Mouse (Mus musculus) liver, embryonic 15.5 days (tissue): ENCODE data around the gene Olfr1120. TPM values are rescaled to one million over a fixed set of nuclear protein-coding genes. Genes with fewer than 3 reads are reported as not detected.
"Not testable (repeated sequence)": the region's sequence is repeated elsewhere in the genome, so short reads cannot be mapped to it uniquely, and the experiment has no call there.

Experiments
- ATAC-seq: fragments of 200-750 bp; cut with Nextera tagmentation; 2 replicates; pipeline ENCODE4 v1.8.0; 2017; ENCODE audit warnings: moderate number of reproducible peaks, mild to moderate bottlenecking, moderate library complexity; ENCODE audit not compliant: insufficient read depth
- H3K27ac ChIP-seq: fragments of 300-500 bp; sonication (generic); replicated peaks from 2 replicates; pipeline ENCODE4 v1.5.1; 2015; ENCODE audit warnings: mild to moderate bottlenecking, inconsistent platforms
- H3K27me3 ChIP-seq: fragments of 300-500 bp; sonication (generic); 2 replicates; pipeline ENCODE4 v1.6.1; 2015; ENCODE audit warnings: mild to moderate bottlenecking, inconsistent platforms
- H3K36me3 ChIP-seq: fragments of 300-500 bp; sonication (generic); replicated peaks from 2 replicates; pipeline ENCODE4 v1.6.1; 2015; ENCODE audit warnings: moderate library complexity, mild to moderate bottlenecking, inconsistent platforms
- H3K4me1 ChIP-seq: fragments of 300-500 bp; sonication (generic); replicated peaks from 2 replicates; pipeline ENCODE4 v1.6.1; 2015; ENCODE audit warnings: inconsistent platforms
- H3K4me2 ChIP-seq: fragments of 300-500 bp; sonication (generic); 2 replicates; pipeline ENCODE4 v1.6.1; 2015; ENCODE audit warnings: moderate library complexity, mild to moderate bottlenecking, inconsistent platforms
- H3K4me3 ChIP-seq: fragments of 300-500 bp; sonication (generic); replicated peaks from 2 replicates; pipeline ENCODE4 v1.5.1; 2015; ENCODE audit warnings: mild to moderate bottlenecking, inconsistent platforms
- H3K9ac ChIP-seq: fragments of 300-500 bp; sonication (generic); 2 replicates; pipeline ENCODE4 v1.6.1; 2015; ENCODE audit warnings: moderate library complexity, mild to moderate bottlenecking, inconsistent platforms
- H3K9me3 ChIP-seq: fragments of 300-500 bp; sonication (generic); replicated peaks from 2 replicates; pipeline ENCODE4 v1.6.1; 2016; ENCODE audit warnings: inconsistent platforms
- WGBS: fragments of 180-500 bp; shearing (Covaris S2); methylation state at CpG from one replicate; pipeline ENCODE4 v1.1.7; 2015; ENCODE audit warnings: mixed read lengths; ENCODE audit not compliant: insufficient replicate concordance; 5-methylcytosine and 5-hydroxymethylcytosine counted together
- polyA plus RNA-seq: library from polyadenylated mRNA; unstranded; fragments of >200 nt; fragmentation: Nextera tagmentation; extraction: Ambion mirVana; gene quantifications from 2 replicates; pipeline ENCODE4 v1.2.1, GENCODE M21; 2015

Olfr1120 gene
- not detected in 2 replicates for polyA plus RNA-seq

DNA sequence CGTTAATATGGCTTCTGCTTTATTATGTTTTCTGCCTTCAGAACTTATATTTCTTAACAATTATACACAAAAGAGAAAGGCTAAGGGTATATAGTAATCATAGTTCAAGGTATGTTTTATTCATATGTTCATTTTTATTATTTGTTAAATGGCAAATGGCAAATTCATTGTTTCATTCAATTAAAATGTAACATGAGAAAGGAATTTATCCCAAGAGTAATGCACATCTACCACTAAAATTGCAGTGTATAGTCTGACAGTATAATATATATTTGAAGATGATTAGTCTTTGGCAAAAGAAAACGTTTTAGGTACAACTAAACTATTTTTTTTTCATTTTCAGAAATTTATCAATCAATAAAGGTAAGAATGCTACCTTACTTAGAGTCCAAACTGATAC lies at the start of gene Olfr1120:
Gene Olfr1120, plus strand, starts transcription at position 301 of the 400 bp plus-strand sequence.
- H3K4me2 ChIP-seq = no peak within 1 kb of the TSS
- no peak for ATAC-seq
- H3K9ac ChIP-seq = no peak within 1 kb of the TSS
- WGBS = 22% methylated on average over 2 of the region's 2 CpGs
- no peak within 1 kb of the TSS for H3K4me3 ChIP-seq
- no peaks in the 10 kb centered on the region for H3K36me3 ChIP-seq
- no peaks in the 10 kb centered on the region for H3K9me3 ChIP-seq
- H3K27ac ChIP-seq = no peak within 1 kb of the TSS
- H3K27me3 ChIP-seq = no peaks in the 10 kb centered on the region
- H3K4me1 ChIP-seq = no peaks in the 10 kb centered on the region

GRCm38 (mm10) chr2:87307281-87307680 lies 47.3 kb upstream of the Olfr1120 start, which contains the start of gene Olfr1118:
Olfr1118 (plus strand) TSS chr2:87307581.
- H3K4me1 ChIP-seq = no peaks in the 10 kb centered on the region
- ATAC-seq = no peak
- whole genome bisulfite sequencing = 24% methylated on average over 1 of the region's 1 CpGs
- H3K4me3 ChIP-seq = no peak within 1 kb of the TSS
- H3K4me2 ChIP-seq = no peak within 1 kb of the TSS
- no peaks in the 10 kb centered on the region for H3K9me3 ChIP-seq
- H3K9ac ChIP-seq = no peak within 1 kb of the TSS
- H3K27me3 ChIP-seq = no peaks in the 10 kb centered on the region
- no peak within 1 kb of the TSS for H3K27ac ChIP-seq
- no peaks in the 10 kb centered on the region for H3K36me3 ChIP-seq

DNA sequence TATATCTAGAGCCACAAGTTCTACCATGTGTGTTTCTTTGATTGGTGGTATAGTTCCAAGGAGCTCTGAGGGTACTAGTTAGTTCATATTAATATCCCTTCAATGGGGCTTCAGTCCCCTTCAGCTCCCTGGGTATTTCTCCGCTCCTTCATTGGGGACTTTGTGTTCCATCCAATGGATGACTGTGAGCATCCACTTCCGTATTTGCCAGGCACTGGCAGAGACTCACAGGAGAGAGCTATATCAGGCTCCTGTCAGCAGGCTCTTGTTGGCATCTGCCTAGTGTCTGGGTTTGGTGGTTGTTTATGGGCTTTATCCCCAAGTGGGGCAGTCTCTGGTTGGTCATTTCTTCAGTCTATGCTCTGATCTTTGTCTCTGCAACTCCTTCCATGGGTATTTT lies 5.5 kb downstream of the Olfr1120 start:
- H3K27ac ChIP-seq, H3K9ac ChIP-seq, ATAC-seq, H3K4me3 ChIP-seq, H3K4me1 ChIP-seq, H3K4me2 ChIP-seq, H3K9me3 ChIP-seq, H3K36me3 ChIP-seq, H3K27me3 ChIP-seq: not testable (repeated sequence)
- 81% methylated on average over 2 of the region's 2 CpGs for WGBS

GRCm38 (mm10) chr2:87369595-87369994 lies 15.0 kb downstream of the Olfr1120 start, which contains the start of gene Olfr1121:
Olfr1121 (plus strand) TSS chr2:87369895.
- H3K9ac ChIP-seq = no peak within 1 kb of the TSS
- no peak within 1 kb of the TSS for H3K27ac ChIP-seq
- no peaks in the 10 kb centered on the region for H3K27me3 ChIP-seq
- ATAC-seq = no peak
- no peaks in the 10 kb centered on the region for H3K36me3 ChIP-seq
- 22% methylated on average over 1 of the region's 1 CpGs for WGBS
- H3K9me3 ChIP-seq = no peaks in the 10 kb centered on the region
- no peak within 1 kb of the TSS for H3K4me3 ChIP-seq
- H3K4me2 ChIP-seq = no peak within 1 kb of the TSS
- no peaks in the 10 kb centered on the region for H3K4me1 ChIP-seq

- Histone ChIP-seq H3K9me3 (no peaks in the 10 kb centered on the region), H3K27ac (no peak overlapping the region), H3K27me3 (no peaks in the 10 kb centered on the region), H3K36me3 (no peaks in the 10 kb centered on the region), H3K4me1 (no peaks in the 10 kb centered on the region), H3K9ac (no peak overlapping the region), H3K4me3 (no peak overlapping the region), H3K4me2 (no peak overlapping the region)
- WGBS = 74% methylated on average over 4 of the region's 4 CpGs
- ATAC-seq = no peak
These were observed 17.1 kb downstream of the Olfr1120 start for GRCm38 (mm10) chr2:87371726-87372125.

DNA sequence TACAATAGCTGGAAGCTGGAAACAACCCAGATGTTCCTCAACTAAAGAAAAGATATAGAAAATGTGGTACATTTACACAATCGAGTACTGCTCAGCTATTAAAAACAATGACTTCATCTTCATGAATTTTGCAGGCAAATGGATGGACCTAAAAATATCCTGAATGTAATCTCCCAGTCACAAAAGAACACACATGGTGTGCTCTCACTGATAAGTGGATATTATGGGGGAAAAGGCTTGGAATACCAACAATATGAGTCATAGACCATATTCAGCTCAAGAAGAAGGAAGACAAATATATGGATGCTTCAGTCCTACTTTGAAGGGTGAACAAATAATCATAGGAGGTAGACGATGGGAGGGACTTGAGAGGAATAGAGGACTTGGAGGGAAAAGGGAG lies 29.3 kb downstream of the Olfr1120 start:
- Histone ChIP-seq H3K4me3 (no peak overlapping the region), H3K27me3 (no peaks in the 10 kb centered on the region), H3K36me3 (no peaks in the 10 kb centered on the region), H3K9ac (no peak overlapping the region), H3K4me2 (no peak overlapping the region), H3K4me1 (no peaks in the 10 kb centered on the region), H3K9me3 (no peaks in the 10 kb centered on the region), H3K27ac (no peak overlapping the region)
- 63% methylated on average over 2 of the region's 2 CpGs for WGBS
- no peak for ATAC-seq

- Histone ChIP-seq H3K4me3 (no peak within 1 kb of the TSS), H3K27ac (no peak within 1 kb of the TSS), H3K4me1 (no peaks in the 10 kb centered on the region), H3K9me3 (no peaks in the 10 kb centered on the region), H3K27me3 (no peaks in the 10 kb centered on the region), H3K4me2 (no peak within 1 kb of the TSS), H3K36me3 (no peaks in the 10 kb centered on the region), H3K9ac (no peak within 1 kb of the TSS)
- 61% methylated on average over 2 of the region's 2 CpGs for WGBS
- no peak for ATAC-seq
These were observed 30.9 kb downstream of the Olfr1120 start, which contains the start of gene Olfr1122 for GRCm38 (mm10) chr2:87385549-87385948. Olfr1122 (plus strand) TSS chr2:87385849.

- not testable (repeated sequence) for H3K27ac ChIP-seq, H3K9ac ChIP-seq, H3K27me3 ChIP-seq, ATAC-seq, H3K36me3 ChIP-seq, H3K4me2 ChIP-seq, H3K9me3 ChIP-seq, H3K4me1 ChIP-seq, H3K4me3 ChIP-seq
- 56% methylated on average over 5 of the region's 5 CpGs for WGBS
These were observed 39.0 kb downstream of the Olfr1120 start for GRCm38 (mm10) chr2:87393605-87394004.

- H3K4me3 ChIP-seq, H3K27ac ChIP-seq, H3K9ac ChIP-seq, H3K27me3 ChIP-seq, ATAC-seq, H3K4me2 ChIP-seq, H3K36me3 ChIP-seq, H3K9me3 ChIP-seq, H3K4me1 ChIP-seq: not testable (repeated sequence)
- WGBS = 70% methylated on average over 7 of the region's 7 CpGs
These were observed 40.1 kb downstream of the Olfr1120 start for GRCm38 (mm10) chr2:87394686-87395085.

Other genes starting within 250 kb of the Olfr1120 start
- not detected in 2 replicates for gene Olfr259, start 240.2 kb upstream of the Olfr1120 start, polyA plus RNA-seq
- gene Olfr1110, start 214.5 kb upstream of the Olfr1120 start, polyA plus RNA-seq = not detected in 2 replicates
- not detected in 2 replicates for gene Olfr1111, start 202.2 kb upstream of the Olfr1120 start, polyA plus RNA-seq
- not detected in 2 replicates for gene Olfr1112, start 167.0 kb upstream of the Olfr1120 start, polyA plus RNA-seq
- gene Olfr1113, start 145.8 kb upstream of the Olfr1120 start, polyA plus RNA-seq = not detected in 2 replicates
- gene Olfr1115, start 106.8 kb upstream of the Olfr1120 start, polyA plus RNA-seq = not detected in 2 replicates
- not detected in 2 replicates for gene Olfr1116, start 87.3 kb upstream of the Olfr1120 start, polyA plus RNA-seq
- gene Olfr1118, start 47.2 kb upstream of the Olfr1120 start, polyA plus RNA-seq = not detected in 2 replicates
- not detected in 2 replicates for gene Olfr1121, start 15.1 kb downstream of the Olfr1120 start, polyA plus RNA-seq
- gene Olfr1122, start 31.0 kb downstream of the Olfr1120 start, polyA plus RNA-seq = not detected in 2 replicates
- gene Olfr1123, start 61.8 kb downstream of the Olfr1120 start, polyA plus RNA-seq = not detected in 2 replicates
- gene Olfr1124, start 75.5 kb downstream of the Olfr1120 start, polyA plus RNA-seq = not detected in 2 replicates
- gene Olfr1126, start 99.1 kb downstream of the Olfr1120 start, polyA plus RNA-seq = not detected in 2 replicates
- gene Pramel7, start 142.3 kb downstream of the Olfr1120 start, polyA plus RNA-seq = not detected in 2 replicates
- not detected in 2 replicates for gene Pramel6, start 151.8 kb downstream of the Olfr1120 start, polyA plus RNA-seq
- not detected in 2 replicates for gene Olfr153, start 177.0 kb downstream of the Olfr1120 start, polyA plus RNA-seq
- not detected in 2 replicates for gene Olfr1128, start 190.7 kb downstream of the Olfr1120 start, polyA plus RNA-seq
- gene Olfr1129, start 219.1 kb downstream of the Olfr1120 start, polyA plus RNA-seq = not detected in 2 replicates